Mouse (Mus musculus): Measurements from ENCODE around the gene Ifna13.

Gene Ifna13

GRCm38 (mm10) chr4:88644359-88644758, at the start of gene Ifna13:
Gene Ifna13 (minus strand): TSS chr4:88644459.
- no peak for DNase-seq

GRCm38 (mm10) chr4:88693392-88693791, 49.1 kb upstream of the Ifna13 start:
- DNase-seq, result no peak

- DNase-seq, result no peak
Observed at GRCm38 (mm10) chr4:88692537-88692936, 48.3 kb upstream of the Ifna13 start.

GRCm38 (mm10) chr4:88691259-88691658, 47.0 kb upstream of the Ifna13 start, which contains the start of gene Ifnab:
Gene Ifnab (minus strand): TSS chr4:88691359.
- no peak for DNase-seq

GRCm38 (mm10) chr4:88683812-88684211, 39.6 kb upstream of the Ifna13 start, which contains the start of gene Ifna2:
Gene Ifna2 (minus strand): TSS chr4:88683912.
- no peak for DNase-seq

GRCm38 (mm10) chr4:88681353-88681752, 37.1 kb upstream of the Ifna13 start:
- DNase-seq, result no peak

- peak; percentile 50 for DNase-seq
Observed at GRCm38 (mm10) chr4:88680362-88680761, 36.1 kb upstream of the Ifna13 start.

GRCm38 (mm10) chr4:88676824-88677223, 32.6 kb upstream of the Ifna13 start, which contains the start of gene Ifna16:
Gene Ifna16 (minus strand): TSS chr4:88676924.
- no peak for DNase-seq

GRCm38 (mm10) chr4:88655461-88655860, 11.2 kb upstream of the Ifna13 start:
- no peak for DNase-seq

GRCm38 (mm10) chr4:88653644-88654043, 9.4 kb upstream of the Ifna13 start:
- no peak for DNase-seq

- DNase-seq, result peak; percentile 16
Observed at GRCm38 (mm10) chr4:88642526-88642925, 1.7 kb downstream of the Ifna13 start.

GRCm38 (mm10) chr4:88641077-88641831, 3.0 kb downstream of the Ifna13 start:
- peak; percentile 100 for DNase-seq

GRCm38 (mm10) chr4:88640704-88641076, 3.6 kb downstream of the Ifna13 start:
- DNase-seq, result no peak

- no peak for DNase-seq
Observed at GRCm38 (mm10) chr4:88634311-88634710, 9.9 kb downstream of the Ifna13 start, which contains the start of gene C87499. Gene C87499 (minus strand): TSS chr4:88634411.

- no peak for DNase-seq
Observed at GRCm38 (mm10) chr4:88603276-88603675, 41.0 kb downstream of the Ifna13 start, which contains the start of gene Ifna12. Gene Ifna12 (minus strand): TSS chr4:88603376.

Data from embryo, embryonic 11 days (tissue).